Mouse (Mus musculus) effector memory CD4-positive, alpha-beta T cell, adult 5 months (primary cell): ENCODE results near the gene Gldn. TPM values are rescaled to one million over a fixed set of nuclear protein-coding genes. Genes with fewer than 3 reads are reported as not detected.

Experiments used
- polyA plus RNA-seq: library from polyadenylated mRNA; unstranded; fragments of 100-300 nt; shearing (Covaris generic); gene quantifications from one replicate; pipeline ENCODE4 v1.2.1, GENCODE M21; 2017

The Gldn gene
- 0.10 TPM for polyA plus RNA-seq

GRCm38 (mm10) chr9:54286331-54286987, at the start of gene Gldn:
TSS of gene Gldn (plus strand) at chr9:54286486.

DNA sequence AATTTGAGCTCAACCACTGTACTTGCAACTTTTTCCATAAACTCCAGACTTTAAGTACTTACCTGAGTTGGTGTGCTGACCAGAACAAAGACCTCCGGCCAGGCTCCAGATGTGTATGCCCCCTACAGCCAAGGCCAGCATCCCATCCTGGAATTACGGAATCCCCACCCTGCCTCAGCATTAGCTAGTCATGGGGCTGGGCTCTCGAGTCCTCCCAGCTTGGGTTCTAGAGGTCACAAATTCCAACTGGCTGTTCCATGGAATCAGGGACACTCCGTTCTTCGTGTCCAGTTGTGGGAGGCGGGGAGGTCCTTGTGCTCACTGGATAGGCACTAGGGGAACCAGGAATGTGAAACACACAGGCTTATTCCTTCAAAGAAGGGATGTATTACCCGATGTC, 18.3 kb upstream of the Gldn start, which contains the start of gene Cyp19a1:
Cyp19a1 (minus strand) TSS at position 101 of the 400 bp plus-strand sequence.

Other genes starting within 250 kb of the Gldn start
- gene Tnfaip8l3, start 218.1 kb upstream of the Gldn start, polyA plus RNA-seq: not detected
- not detected for gene Cyp19a1, start 18.4 kb upstream of the Gldn start, polyA plus RNA-seq
- gene Dmxl2, start 215.1 kb downstream of the Gldn start, polyA plus RNA-seq: 0.37 TPM